Mouse (Mus musculus): ENCODE measurements at regions not wholly inside any gene's neighbourhood (a gene's known extent, or its start where the extent isn't known, plus 50 kb on each side); places are given as distances from the start of the nearest gene placed in this dataset.
A peak's percentile ranks its signal among the peaks of the same experiment; 100 is the strongest.
"Not testable (repeated sequence)": the region's sequence is repeated elsewhere in the genome, so short reads cannot be mapped to it uniquely, and the experiment has no call there.

- peak in 1 of 2 experiments; percentile 7 for DNase-seq
- intact Hi-C loops (cut with DNase I): loop anchor here (1.0 to 2.0 kb wide), 2 partner anchors 272 to 365 kb away; no protein-coding TSS in a partner anchor
Measured at GRCm38 (mm10) chr1:95397188-95397587, 83.8 kb downstream of the Fam174a start.

- intact Hi-C loops (cut with DNase I): no loop called here
Measured at GRCm38 (mm10) chr1:95399764-95400163, 86.3 kb downstream of the Fam174a start.

GRCm38 (mm10) chr1:95422253-95422652 is 108.8 kb downstream of the Fam174a start:
- no peak for DNase-seq
- intact Hi-C loops (cut with DNase I): no loop called here

More at GRCm38 (mm10) chr1:95399764-95400163, 86.3 kb downstream of the Fam174a start:
- DNase-seq: no peak

GRCm38 (mm10) chr1:95425420-95425819 is 112.0 kb downstream of the Fam174a start:
- no peak for DNase-seq
- intact Hi-C loops (cut with DNase I): no loop called here

GRCm38 (mm10) chr1:95437155-95437554 is 123.7 kb downstream of the Fam174a start:
- intact Hi-C loops (cut with DNase I): no loop called here
- DNase-seq: no peak

- no peak for DNase-seq
- intact Hi-C loops (cut with DNase I): loop anchor here (5.0 kb wide), 1 partner anchor 133 kb away; the partner anchor contains the start of gene Fam174a
Measured at GRCm38 (mm10) chr1:95445541-95445940, 132.1 kb downstream of the Fam174a start.

GRCm38 (mm10) chr1:95448962-95449558 is 135.6 kb downstream of the Fam174a start:
- intact Hi-C loops (cut with DNase I): loop anchor here (5.0 kb wide), 1 partner anchor 137 kb away; the partner anchor contains the start of gene Fam174a
- DNase-seq: no peak

GRCm38 (mm10) chr1:95450920-95451332 is 137.5 kb downstream of the Fam174a start:
- DNase-seq: no peak
- intact Hi-C loops (cut with DNase I): loop anchor here (5.0 kb wide), 1 partner anchor 311 kb away; no protein-coding TSS in a partner anchor

GRCm38 (mm10) chr1:95451755-95452154 is 138.3 kb downstream of the Fam174a start:
- DNase-seq: peak in 1 of 2 experiments; percentile 45

GRCm38 (mm10) chr1:95454246-95454645 is 140.8 kb downstream of the Fam174a start:
- intact Hi-C loops (cut with DNase I): loop anchor here (2.0 to 5.0 kb wide), 2 partner anchors 213 to 308 kb away; partner anchors contain the start of gene St8sia4
- DNase-seq: no peak

More at GRCm38 (mm10) chr1:95451755-95452154, 138.3 kb downstream of the Fam174a start:
- intact Hi-C loops (cut with DNase I): loop anchor here (5.0 kb wide), 1 partner anchor 311 kb away; no protein-coding TSS in a partner anchor

- no peak for DNase-seq
- intact Hi-C loops (cut with DNase I): no loop called here
Measured at GRCm38 (mm10) chr1:95459355-95459754, 145.9 kb downstream of the Fam174a start.

- intact Hi-C loops (cut with DNase I): loop anchor here (5.0 kb wide), 1 partner anchor 64 kb away; no protein-coding TSS in a partner anchor
Measured at GRCm38 (mm10) chr1:95468095-95468494, 154.7 kb downstream of the Fam174a start.

GRCm38 (mm10) chr1:95468772-95469171 is 155.3 kb downstream of the Fam174a start:
- no peak for DNase-seq
- intact Hi-C loops (cut with DNase I): loop anchor here (5.0 kb wide), 1 partner anchor 64 kb away; no protein-coding TSS in a partner anchor

More at GRCm38 (mm10) chr1:95468095-95468494, 154.7 kb downstream of the Fam174a start:
- DNase-seq: no peak

GRCm38 (mm10) chr1:95470491-95470890 is 157.1 kb downstream of the Fam174a start:
- no peak for DNase-seq
- intact Hi-C loops (cut with DNase I): no loop called here

GRCm38 (mm10) chr1:95493004-95493403 is 174.4 kb downstream of the St8sia4 start:
- intact Hi-C loops (cut with DNase I): no loop called here
- DNase-seq: no peak

- not testable (repeated sequence) for DNase-seq
Measured at GRCm38 (mm10) chr1:95500671-95501070, 166.7 kb downstream of the St8sia4 start.

GRCm38 (mm10) chr1:95508718-95509117 is 158.7 kb downstream of the St8sia4 start:
- intact Hi-C loops (cut with DNase I): no loop called here
- DNase-seq: no peak

More at GRCm38 (mm10) chr1:95500671-95501070, 166.7 kb downstream of the St8sia4 start:
- intact Hi-C loops (cut with DNase I): not testable (repeated sequence)

- DNase-seq: no peak
- intact Hi-C loops (cut with DNase I): no loop called here
Measured at GRCm38 (mm10) chr1:95528726-95529125, 138.6 kb downstream of the St8sia4 start.

GRCm38 (mm10) chr1:95531017-95531416 is 136.4 kb downstream of the St8sia4 start:
- intact Hi-C loops (cut with DNase I): loop anchor here (5.0 kb wide), 1 partner anchor 64 kb away; no protein-coding TSS in a partner anchor
- DNase-seq: no peak
